Mouse (Mus musculus) frontal cortex, postnatal 25 days (tissue): ENCODE results near the gene Pgbd5.

Source experiments
- DNase-seq, 2 experiments: peaks; one replicate each; pipeline ENCODE4 v3.0.0; 2022; ENCODE audit warnings: low spot score in 2 of 2

Pgbd5 gene

GRCm38 (mm10) chr8:124439558-124439957 lies at the start of gene Pgbd5:
TSS of gene Pgbd5 (minus strand) at chr8:124439658.
- no peak for DNase-seq

GRCm38 (mm10) chr8:124483356-124484115 lies 44.1 kb upstream of the Pgbd5 start:
- DNase-seq = no peak

DNA sequence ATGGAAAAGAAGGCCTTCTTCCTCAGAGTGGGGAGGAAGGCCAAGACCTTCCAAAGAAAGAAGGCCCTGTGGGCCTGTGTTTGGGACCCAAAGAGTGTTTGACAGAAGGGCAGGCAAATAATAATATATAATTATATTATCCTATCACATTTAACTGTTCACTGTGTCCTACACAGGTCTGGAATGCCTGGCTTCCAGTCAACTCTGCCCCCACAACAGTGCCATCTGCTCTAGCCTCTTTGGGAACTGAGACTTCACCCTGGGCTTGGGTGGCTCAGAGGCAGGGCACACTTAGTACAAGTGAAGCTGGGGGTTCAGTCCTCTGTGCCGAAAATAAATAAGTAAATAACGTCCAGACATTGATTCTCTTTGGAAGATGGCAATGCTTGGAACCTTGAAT lies 43.3 kb upstream of the Pgbd5 start:
- DNase-seq = no peak

- no peak for DNase-seq
These were observed 40.9 kb upstream of the Pgbd5 start for GRCm38 (mm10) chr8:124480321-124480720.

GRCm38 (mm10) chr8:124479251-124479650 lies 39.8 kb upstream of the Pgbd5 start:
- no peak for DNase-seq

GRCm38 (mm10) chr8:124476701-124477100 lies 37.2 kb upstream of the Pgbd5 start:
- DNase-seq = peak in 1 of 2 experiments; percentile 52

DNA sequence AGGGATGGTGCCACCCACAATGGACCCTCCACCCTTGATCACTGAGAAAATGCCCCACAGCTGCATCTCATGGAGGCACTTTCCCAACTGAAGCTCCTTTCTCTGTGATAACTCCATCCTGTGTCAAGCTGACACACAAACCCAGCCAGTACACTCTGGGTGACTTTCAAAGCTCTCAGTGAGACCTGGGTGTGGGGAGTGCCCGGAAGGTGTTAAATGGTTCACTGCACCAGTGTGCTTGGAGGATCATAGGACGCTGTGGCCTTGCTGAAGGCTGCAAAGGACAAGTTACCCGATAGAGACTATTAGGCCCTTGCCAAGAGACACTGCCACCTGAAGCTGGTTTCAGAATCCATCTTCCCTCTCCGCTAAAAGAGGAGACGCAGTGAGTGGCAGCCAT lies 36.2 kb upstream of the Pgbd5 start:
- DNase-seq = no peak

- no peak for DNase-seq
These were observed 25.2 kb upstream of the Pgbd5 start for GRCm38 (mm10) chr8:124464641-124465040.

GRCm38 (mm10) chr8:124463111-124463510 lies 23.7 kb upstream of the Pgbd5 start:
- DNase-seq = peak in 1 of 2 experiments; percentile 13

DNA sequence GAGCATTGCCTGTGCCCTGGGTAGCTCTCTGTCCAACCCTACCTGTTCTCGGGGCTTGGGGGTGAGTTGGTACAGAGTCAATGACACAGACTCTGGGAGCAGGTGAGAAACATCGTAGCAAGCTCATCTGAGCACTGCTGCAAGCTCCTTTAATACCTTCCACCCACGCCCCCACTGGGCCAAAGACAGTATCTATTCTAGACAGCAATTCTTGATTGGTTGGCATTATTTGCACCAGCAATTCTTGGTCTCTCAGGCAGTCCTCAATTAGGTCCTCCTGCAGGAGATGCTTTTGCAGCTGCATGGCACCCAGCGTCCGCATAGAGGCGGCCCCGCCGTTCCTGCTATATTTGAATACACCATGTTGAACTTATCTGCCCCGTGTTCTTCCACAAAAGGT lies 22.7 kb upstream of the Pgbd5 start:
- DNase-seq = no peak

DNA sequence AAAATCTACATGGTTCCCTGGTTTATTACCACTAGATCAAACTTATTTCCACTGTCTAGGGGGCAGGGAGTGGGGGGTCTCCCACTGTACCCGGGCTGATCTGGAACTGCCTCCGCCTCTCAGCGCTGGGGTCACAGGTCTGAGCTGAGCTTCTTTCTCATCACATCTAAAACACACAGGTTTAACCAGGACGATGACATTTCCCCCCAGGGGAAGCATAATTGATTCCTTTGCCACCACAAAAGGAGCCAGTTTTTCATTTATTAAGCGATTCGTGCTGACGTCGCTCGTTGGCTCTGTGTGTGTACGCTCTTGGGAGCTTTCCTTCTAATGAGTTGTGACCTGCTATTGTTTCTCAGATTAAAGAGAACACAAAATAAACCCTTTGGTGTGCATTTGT lies 21.6 kb upstream of the Pgbd5 start:
- DNase-seq = no peak

GRCm38 (mm10) chr8:124460660-124461059 lies 21.2 kb upstream of the Pgbd5 start:
- no peak for DNase-seq

DNA sequence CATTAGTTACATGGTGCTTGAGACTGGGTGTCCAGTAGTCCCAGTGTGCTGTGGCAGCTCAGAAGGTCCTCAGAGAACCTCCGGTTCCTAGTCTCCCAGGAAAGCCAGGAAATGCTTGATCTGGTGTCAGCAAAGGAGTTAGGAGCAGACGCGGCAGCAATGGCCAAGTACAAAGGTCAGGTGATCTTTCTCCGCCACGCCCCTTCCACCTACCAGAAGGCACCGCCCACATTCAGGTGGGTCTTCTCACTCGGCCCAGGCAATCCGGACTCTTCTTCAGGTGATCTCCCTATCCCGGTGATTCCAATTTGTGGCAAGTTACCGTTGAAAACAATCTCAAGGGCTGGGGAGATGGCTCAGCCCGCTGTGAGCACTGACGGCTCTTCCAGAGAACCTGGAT lies 20.2 kb upstream of the Pgbd5 start:
- DNase-seq = no peak

DNA sequence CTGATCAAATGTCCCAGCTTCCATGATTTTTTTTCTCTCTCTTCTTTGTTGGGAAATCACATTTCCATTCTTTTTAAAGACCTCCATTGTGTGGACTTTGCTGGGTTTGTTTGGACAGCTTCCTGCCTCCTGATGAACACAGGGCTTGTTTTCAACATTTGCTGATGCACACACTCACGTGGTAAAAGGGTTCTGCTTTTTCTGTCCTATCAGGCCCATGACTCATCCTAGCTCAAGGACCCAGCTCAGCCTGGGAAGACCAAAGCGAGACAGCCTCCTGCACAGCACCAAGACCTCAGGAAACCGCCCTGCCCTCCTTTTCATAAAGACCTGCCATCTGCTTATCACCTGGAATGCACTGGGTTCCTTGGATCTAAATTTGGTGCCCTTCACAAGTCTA lies 15.9 kb upstream of the Pgbd5 start:
- no peak for DNase-seq

GRCm38 (mm10) chr8:124450192-124450895 lies 10.9 kb upstream of the Pgbd5 start:
- no peak for DNase-seq

- DNase-seq = no peak
These were observed 9.7 kb upstream of the Pgbd5 start for GRCm38 (mm10) chr8:124448962-124449670.

DNA sequence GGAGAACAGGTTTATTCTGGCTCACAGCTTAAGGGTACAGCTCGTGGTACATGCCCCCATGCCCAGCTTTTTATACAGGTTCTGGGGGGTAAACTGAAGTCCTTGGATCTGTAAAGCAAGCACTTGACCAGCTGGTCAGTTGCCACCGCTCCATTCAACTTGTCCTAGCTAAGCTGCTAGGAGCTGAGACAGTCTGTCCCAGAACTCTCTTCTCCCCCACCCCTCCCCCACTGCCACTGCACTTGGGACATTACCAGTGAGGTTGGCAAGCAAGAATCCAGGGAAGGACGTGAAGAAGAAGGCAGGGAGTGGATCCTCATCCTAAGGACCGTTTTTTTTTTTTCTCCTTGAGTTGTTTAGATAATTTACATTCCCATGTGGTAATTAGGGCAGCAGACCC lies 2.7 kb downstream of the Pgbd5 start:
- no peak for DNase-seq

DNA sequence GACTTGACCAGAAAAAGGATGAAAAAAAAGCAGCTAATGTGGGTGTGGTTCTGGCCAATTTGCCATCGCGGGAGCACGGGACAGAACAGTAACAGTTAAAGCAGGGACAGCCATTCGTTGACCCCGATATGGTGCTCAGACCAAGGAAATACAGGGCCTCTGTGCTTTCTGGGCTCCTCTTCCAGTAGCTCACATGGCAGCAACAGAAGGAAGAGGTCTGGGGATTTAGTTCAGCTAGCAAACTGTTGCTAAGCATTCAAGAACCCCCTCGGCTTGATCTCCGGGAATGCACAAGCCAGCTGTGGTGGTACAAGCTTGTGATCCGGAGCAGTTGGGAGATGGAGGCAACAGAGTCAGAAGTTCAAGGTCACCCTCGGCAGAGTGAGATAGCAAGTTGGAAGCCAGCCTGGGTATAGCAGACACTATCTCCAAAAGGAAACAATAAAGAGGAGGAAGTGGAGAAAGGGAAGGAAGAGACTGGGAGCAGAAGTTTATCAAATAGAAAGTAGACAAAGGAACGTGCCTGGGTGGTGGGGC lies 3.7 kb downstream of the Pgbd5 start:
- DNase-seq = no peak

DNA sequence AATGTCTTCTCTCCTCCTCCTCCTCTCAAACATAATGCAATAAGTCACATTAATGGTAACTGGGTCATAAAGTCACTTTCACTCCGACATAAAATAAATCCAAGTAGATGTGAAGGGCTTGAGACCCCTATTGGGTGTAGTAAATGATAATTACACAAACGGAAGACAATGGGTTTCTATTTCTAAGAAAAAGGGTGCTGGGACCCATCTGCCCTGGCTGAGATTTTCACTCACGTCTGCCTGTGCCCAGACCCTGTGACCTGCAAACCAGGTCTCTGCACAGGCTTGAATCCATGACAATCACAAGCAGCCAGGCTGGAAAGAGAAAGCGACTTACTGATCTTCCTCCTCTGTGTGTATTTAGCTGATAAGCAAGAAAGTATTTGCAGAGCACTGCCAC lies 4.3 kb downstream of the Pgbd5 start:
- no peak for DNase-seq

DNA sequence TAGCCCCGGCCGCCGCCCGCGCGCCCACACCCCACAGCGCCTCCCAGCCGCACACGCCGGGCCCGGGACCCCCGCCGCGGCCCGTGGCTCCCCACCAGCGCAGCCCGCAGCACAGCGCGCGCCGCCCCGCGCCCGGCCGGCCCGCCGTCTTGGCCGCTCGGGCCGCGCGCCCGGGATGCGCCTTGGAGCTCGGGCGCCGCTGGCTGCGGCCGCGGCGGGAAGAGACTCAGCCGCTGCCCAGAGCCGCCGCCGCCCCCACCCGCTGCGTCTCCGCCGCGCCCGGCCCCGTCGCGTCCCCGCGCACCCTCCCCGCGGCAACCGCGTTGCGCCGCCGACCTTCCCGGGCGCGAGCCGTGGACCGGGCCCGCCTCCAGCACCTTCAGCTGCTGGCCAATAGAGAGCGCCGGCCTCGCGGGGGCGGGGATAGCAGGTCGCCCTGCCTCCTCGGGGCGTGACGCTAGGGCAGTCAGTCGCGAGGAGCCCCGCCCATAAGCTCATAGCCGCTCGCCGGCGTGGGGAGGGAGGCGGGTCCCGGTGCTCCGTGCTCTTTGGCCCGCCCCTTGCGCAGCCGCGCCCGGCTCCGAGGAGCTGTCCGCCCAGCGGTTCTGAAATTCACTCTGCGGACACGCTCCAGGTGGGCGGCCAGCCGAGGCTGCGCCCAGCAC lies 5.2 kb downstream of the Pgbd5 start:
- DNase-seq = peak; percentile 87 to 94

- DNase-seq = peak in 1 of 2 experiments; percentile 20
These were observed 5.9 kb downstream of the Pgbd5 start for GRCm38 (mm10) chr8:124433451-124434125.
